Mouse (Mus musculus): ENCODE measurements around the gene Golga2. TPM values are rescaled to one million over a fixed set of nuclear protein-coding genes. Genes with fewer than 3 reads are reported as not detected.

Golga2 gene
- polyA plus RNA-seq, 1 experiment from 2014 or later: 27.2 TPM

DNA sequence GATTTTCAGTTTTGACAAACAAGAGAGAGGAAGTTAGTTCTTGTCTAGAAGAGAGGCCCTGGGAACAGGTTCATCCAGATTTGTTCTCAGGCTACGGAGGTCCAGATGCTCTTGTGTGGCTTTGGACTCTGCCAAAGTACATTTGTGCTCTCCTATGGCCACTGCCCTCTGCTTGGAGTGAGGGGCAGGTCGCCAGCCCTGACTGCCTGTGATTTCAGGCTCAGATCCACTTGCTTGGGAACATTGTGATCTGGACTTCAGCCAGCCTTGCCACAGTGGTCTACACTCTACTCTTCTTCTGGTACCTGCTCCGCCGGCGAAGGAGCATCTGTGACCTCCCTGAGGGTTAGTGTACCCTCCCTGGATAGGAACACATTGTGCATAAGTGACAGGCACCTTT is 34.5 kb upstream of the Golga2 start:
- 87% methylated on average over 5 of the region's 5 CpGs for WGBS
- DNase-seq (ENCODE audit: low spot score) (no peak), ATAC-seq (ENCODE audit: low read depth) (no peak)
- H3K4me3 ChIP-seq (ENCODE audit: low read depth, low read length): no peak overlapping the region
- peaks cover 80% of the 10 kb centered on the region for H3K36me3 ChIP-seq (ENCODE audit: control insufficient read depth, insufficient read depth, low read length)
- no peaks in the 10 kb centered on the region for H3K9me3 ChIP-seq (ENCODE audit: control insufficient read depth, low read length)
- H3K4me1 ChIP-seq (ENCODE audit: control insufficient read depth, insufficient read depth, low read length): no peaks in the 10 kb centered on the region
- no peak overlapping the region for H3K9ac ChIP-seq (ENCODE audit: low read depth, low read length)
- no peaks in the 10 kb centered on the region for H3K27me3 ChIP-seq (replicated peaks; ENCODE audit: control insufficient read depth, insufficient read depth, low read length)
- no peak overlapping the region for H3K27ac ChIP-seq (replicated peaks; ENCODE audit: low read depth, low read length)
- H3K4me2 ChIP-seq (ENCODE audit: low read depth, low read length): no peak overlapping the region

DNA sequence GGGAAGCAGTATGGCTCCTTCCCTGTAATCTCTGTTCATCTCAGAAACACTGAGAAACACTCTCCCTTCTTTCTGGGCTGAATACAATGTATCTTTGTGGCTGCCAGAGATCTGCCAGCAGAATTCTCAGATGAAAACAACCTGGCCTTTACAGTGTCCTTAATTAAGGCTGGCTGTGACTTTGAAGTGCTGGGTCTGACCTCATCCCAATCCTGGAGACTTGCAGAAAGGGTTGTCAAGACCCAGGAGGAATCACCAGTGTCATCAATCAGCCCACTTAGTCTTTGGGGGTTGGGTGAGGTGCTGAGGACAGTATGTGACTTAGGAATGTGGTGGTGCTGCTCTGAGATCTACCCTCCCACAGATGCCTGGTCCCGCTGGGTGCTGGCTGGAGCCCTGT is 33.8 kb upstream of the Golga2 start:
- Histone ChIP-seq H3K36me3 (ENCODE audit: control insufficient read depth, insufficient read depth, low read length) (peaks cover 83% of the 10 kb centered on the region), H3K9me3 (ENCODE audit: control insufficient read depth, low read length) (no peaks in the 10 kb centered on the region), H3K4me1 (ENCODE audit: control insufficient read depth, insufficient read depth, low read length) (no peaks in the 10 kb centered on the region), H3K9ac (ENCODE audit: low read depth, low read length) (no peak overlapping the region), H3K27ac (replicated peaks; ENCODE audit: low read depth, low read length) (no peak overlapping the region), H3K27me3 (replicated peaks; ENCODE audit: control insufficient read depth, insufficient read depth, low read length) (no peaks in the 10 kb centered on the region), H3K4me3 (ENCODE audit: low read depth, low read length) (no peak overlapping the region), H3K4me2 (ENCODE audit: low read depth, low read length) (no peak overlapping the region)
- DNase-seq (ENCODE audit: low spot score): no peak
- WGBS: 100% methylated on average over 1 of the region's 1 CpGs
- ATAC-seq (ENCODE audit: low read depth): no peak

DNA sequence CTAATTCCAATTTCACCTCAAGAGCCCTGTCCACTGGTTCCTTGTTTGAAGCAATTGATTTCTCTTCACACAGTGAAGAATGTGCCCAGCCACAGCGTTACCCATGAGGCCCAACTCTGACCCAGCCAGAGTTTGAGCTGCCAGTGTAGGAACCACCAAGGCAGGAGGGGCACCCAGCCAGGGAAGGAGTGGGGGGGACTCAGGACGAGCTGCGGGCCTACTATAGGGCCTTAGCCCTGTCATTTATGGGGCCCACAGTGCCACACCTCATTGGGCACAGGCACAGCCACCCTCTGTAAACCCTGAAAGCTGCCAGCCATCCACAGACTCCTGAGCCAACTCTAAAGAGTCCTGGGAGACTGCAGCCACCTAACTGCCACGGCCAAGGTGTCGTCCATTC is 32.6 kb upstream of the Golga2 start:
- no peak overlapping the region for H3K4me2 ChIP-seq (ENCODE audit: low read depth, low read length)
- no peak for DNase-seq (ENCODE audit: low spot score)
- H3K4me3 ChIP-seq (ENCODE audit: low read depth, low read length): no peak overlapping the region
- no peak overlapping the region for H3K27ac ChIP-seq (replicated peaks; ENCODE audit: low read depth, low read length)
- H3K9ac ChIP-seq (ENCODE audit: low read depth, low read length): no peak overlapping the region
- 85% methylated on average over 5 of the region's 5 CpGs for WGBS
- no peaks in the 10 kb centered on the region for H3K9me3 ChIP-seq (ENCODE audit: control insufficient read depth, low read length)
- ATAC-seq (ENCODE audit: low read depth): no peak
- no peaks in the 10 kb centered on the region for H3K27me3 ChIP-seq (replicated peaks; ENCODE audit: control insufficient read depth, insufficient read depth, low read length)
- peaks cover 7% of the 10 kb centered on the region; the same call in 1 of the 2 replicates for H3K4me1 ChIP-seq (ENCODE audit: control insufficient read depth, insufficient read depth, low read length)
- H3K36me3 ChIP-seq (ENCODE audit: control insufficient read depth, insufficient read depth, low read length): peaks cover 73% of the 10 kb centered on the region

DNA sequence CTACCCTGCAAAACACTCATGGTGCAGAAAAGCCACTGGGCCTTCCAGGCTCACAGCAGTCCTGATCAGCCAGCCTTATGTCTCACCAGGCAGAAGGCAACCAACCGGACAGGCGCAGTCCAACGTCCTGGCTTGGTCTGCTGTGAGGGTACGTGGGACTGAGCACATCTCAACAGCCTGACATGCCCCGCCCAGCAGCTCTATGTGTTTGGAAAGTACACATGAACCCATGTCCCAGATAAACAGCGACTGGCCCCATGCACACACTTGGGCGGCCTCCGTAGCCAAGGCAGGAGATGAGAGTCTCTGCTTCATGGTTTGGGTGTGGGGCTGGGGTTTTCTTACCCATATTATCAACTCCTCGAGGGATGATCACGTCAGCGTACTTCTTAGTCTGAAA is 30.9 kb upstream of the Golga2 start:
- Histone ChIP-seq H3K4me2 (ENCODE audit: low read depth, low read length) (no peak overlapping the region), H3K4me1 (ENCODE audit: control insufficient read depth, insufficient read depth, low read length) (peaks cover 10% of the 10 kb centered on the region), H3K36me3 (ENCODE audit: control insufficient read depth, insufficient read depth, low read length) (peaks cover 61% of the 10 kb centered on the region), H3K9me3 (ENCODE audit: control insufficient read depth, low read length) (no peaks in the 10 kb centered on the region), H3K27me3 (replicated peaks; ENCODE audit: control insufficient read depth, insufficient read depth, low read length) (no peaks in the 10 kb centered on the region), H3K9ac (ENCODE audit: low read depth, low read length) (no peak overlapping the region), H3K4me3 (ENCODE audit: low read depth, low read length) (no peak overlapping the region), H3K27ac (replicated peaks; ENCODE audit: low read depth, low read length) (no peak overlapping the region)
- ATAC-seq (ENCODE audit: low read depth) (no peak), DNase-seq (ENCODE audit: low spot score) (no peak)
- 92% methylated on average over 11 of the region's 11 CpGs for WGBS

DNA sequence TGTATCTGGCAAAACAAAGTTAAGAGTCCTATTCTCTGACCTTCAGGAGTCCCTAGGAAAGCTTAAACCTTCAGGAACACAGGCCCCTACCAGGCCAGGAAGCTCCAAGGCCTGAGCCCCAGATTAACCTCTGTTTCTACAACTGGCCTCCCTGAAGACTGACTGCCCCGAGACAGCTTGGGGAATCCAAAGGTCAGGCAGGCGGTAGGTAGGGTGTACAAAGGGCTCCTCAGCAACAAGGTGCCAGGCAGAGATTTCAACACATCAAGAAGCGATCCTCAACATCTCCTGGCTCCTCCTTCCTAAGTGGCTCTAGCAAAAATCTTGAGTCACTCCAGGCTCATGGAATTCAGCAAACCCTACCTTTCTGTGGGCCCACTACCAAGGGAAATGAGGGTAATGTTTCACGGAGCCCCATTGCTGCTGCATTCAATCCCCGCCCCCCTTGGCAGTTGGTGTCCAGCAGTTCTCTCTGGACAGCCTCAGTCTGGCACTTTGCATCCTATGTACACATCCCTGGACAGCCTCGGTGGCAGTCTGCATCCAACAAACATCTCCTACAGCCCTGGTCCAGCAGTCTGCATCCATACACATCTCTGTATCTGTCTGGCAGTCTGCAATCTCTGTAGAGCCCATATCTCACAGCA is 28.2 kb upstream of the Golga2 start:
- peak overlapping the region; percentile 86 for H3K4me3 ChIP-seq (ENCODE audit: low read depth, low read length)
- H3K4me2 ChIP-seq (ENCODE audit: low read depth, low read length): peak overlapping the region; percentile 72
- WGBS: 46% methylated on average over 6 of the region's 6 CpGs
- no peak overlapping the region for H3K27ac ChIP-seq (replicated peaks; ENCODE audit: low read depth, low read length)
- H3K9me3 ChIP-seq (ENCODE audit: control insufficient read depth, low read length): no peaks in the 10 kb centered on the region
- peak overlapping the region; percentile 85 for H3K9ac ChIP-seq (ENCODE audit: low read depth, low read length)
- DNase-seq (ENCODE audit: low spot score): no peak
- no peak for ATAC-seq (ENCODE audit: low read depth)
- peaks cover 33% of the 10 kb centered on the region for H3K36me3 ChIP-seq (ENCODE audit: control insufficient read depth, insufficient read depth, low read length)
- peaks cover 10% of the 10 kb centered on the region for H3K4me1 ChIP-seq (ENCODE audit: control insufficient read depth, insufficient read depth, low read length)
- H3K27me3 ChIP-seq (replicated peaks; ENCODE audit: control insufficient read depth, insufficient read depth, low read length): no peaks in the 10 kb centered on the region

DNA sequence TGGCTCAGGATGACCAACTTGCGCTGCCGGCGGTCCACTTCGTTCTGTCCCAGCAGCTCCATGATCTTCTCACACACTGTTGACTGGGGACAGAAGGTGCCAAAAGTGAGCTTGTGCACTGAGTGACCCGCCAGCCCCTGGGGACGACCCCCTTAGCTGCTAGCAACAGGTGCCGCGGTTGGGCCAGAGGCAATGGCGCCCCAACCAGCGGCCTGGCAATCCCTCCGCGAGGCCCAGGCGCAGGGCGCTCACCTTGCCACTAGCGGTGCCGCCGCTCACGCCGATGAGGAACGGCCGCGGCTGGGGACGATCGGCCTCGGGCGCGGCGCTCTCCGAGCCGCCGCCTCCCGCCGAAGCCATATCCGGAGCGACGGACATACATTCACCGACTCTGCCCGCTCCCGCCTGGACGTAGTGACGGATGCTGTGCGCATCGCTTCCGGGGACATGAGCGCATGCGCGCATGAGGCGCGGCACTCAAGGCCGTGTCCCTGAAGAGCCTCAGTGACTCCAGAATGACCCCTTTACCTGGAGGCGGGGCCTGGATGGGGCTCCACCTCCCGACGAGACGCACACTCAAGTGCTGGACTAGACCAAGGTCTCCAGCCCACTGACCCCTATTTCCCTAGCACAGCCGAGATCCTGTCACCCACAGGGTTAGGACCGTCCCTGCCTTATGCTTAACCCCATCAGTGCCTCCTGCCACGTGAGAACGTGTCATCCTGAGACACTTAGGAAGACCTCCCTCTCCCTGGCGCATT is 27.3 kb upstream of the Golga2 start, which contains the start of gene Uck1:
Gene Uck1, minus strand, starts transcription at position 503 of the 761 bp plus-strand sequence.
- no peaks in the 10 kb centered on the region for H3K9me3 ChIP-seq (ENCODE audit: control insufficient read depth, low read length)
- peak within 1 kb of the TSS; percentile 63; the same call in 1 of the 2 replicates for H3K27ac ChIP-seq (replicated peaks; ENCODE audit: low read depth, low read length)
- peaks cover 27% of the 10 kb centered on the region for H3K36me3 ChIP-seq (ENCODE audit: control insufficient read depth, insufficient read depth, low read length)
- peak within 1 kb of the TSS; percentile 86 for H3K4me3 ChIP-seq (ENCODE audit: low read depth, low read length)
- H3K27me3 ChIP-seq (replicated peaks; ENCODE audit: control insufficient read depth, insufficient read depth, low read length): no peaks in the 10 kb centered on the region
- peak within 1 kb of the TSS; percentile 85 for H3K9ac ChIP-seq (ENCODE audit: low read depth, low read length)
- DNase-seq (ENCODE audit: low spot score): peak; percentile 93
- 3% methylated on average over 24 of the region's 59 CpGs for WGBS
- peak; percentile 94 for ATAC-seq (ENCODE audit: low read depth)
- peaks cover 10% of the 10 kb centered on the region for H3K4me1 ChIP-seq (ENCODE audit: control insufficient read depth, insufficient read depth, low read length)
- H3K4me2 ChIP-seq (ENCODE audit: low read depth, low read length): peak within 1 kb of the TSS; percentile 72

DNA sequence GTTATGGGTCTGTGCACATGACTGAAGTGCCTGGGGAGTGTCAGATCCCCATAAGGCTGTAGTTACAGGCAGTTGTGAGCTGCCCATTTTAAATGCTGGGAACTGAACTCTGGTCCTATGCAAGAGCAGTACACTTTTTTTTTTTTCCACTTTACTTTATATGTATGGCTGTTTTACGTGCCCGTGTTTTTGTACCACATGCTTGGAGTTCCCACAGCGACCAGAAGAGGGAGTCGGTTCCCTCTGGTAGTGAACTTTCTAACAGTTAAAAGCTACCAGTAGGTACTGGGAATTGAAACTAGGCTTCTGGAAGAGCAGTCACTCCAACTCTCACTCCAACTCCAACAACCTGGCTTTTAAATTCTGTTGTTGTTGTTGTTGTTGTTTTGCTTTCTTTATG is 26.5 kb upstream of the Golga2 start:
- WGBS: 26% methylated on average over 4 of the region's 4 CpGs
- Histone ChIP-seq H3K9me3 (ENCODE audit: control insufficient read depth, low read length) (no peaks in the 10 kb centered on the region), H3K4me3 (ENCODE audit: low read depth, low read length) (no peak overlapping the region), H3K27ac (replicated peaks; ENCODE audit: low read depth, low read length) (no peak overlapping the region), H3K27me3 (replicated peaks; ENCODE audit: control insufficient read depth, insufficient read depth, low read length) (no peaks in the 10 kb centered on the region), H3K4me1 (ENCODE audit: control insufficient read depth, insufficient read depth, low read length) (peaks cover 10% of the 10 kb centered on the region), H3K9ac (ENCODE audit: low read depth, low read length) (no peak overlapping the region), H3K36me3 (ENCODE audit: control insufficient read depth, insufficient read depth, low read length) (peaks cover 27% of the 10 kb centered on the region), H3K4me2 (ENCODE audit: low read depth, low read length) (peak overlapping the region; percentile 72)
- ATAC-seq (ENCODE audit: low read depth): no peak
- DNase-seq (ENCODE audit: low spot score): peak; percentile 7

DNA sequence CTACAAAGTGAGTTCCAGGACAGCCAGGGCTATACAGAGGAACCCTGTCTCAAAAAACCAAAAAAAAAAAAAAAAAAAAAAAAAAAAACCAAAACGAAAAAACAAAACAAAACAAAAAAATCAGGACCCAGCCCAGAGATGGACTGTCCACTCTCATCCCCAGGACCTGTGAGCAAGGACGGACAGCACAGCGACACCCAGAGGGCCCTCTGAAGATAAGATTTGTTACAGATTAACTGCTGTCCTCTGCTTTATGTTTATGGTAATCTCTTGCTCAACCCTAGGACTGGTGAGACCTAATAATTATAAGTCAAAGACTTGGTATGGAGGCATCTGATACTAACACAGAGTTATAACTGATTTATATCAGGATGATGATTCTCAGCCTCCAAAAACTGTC is 11.4 kb upstream of the Golga2 start:
- 81% methylated on average over 3 of the region's 3 CpGs for WGBS
- Histone ChIP-seq H3K27me3 (replicated peaks; ENCODE audit: control insufficient read depth, insufficient read depth, low read length) (no peaks in the 10 kb centered on the region), H3K9me3 (ENCODE audit: control insufficient read depth, low read length) (no peaks in the 10 kb centered on the region), H3K36me3 (ENCODE audit: control insufficient read depth, insufficient read depth, low read length) (peaks cover 40% of the 10 kb centered on the region), H3K4me2 (ENCODE audit: low read depth, low read length) (no peak overlapping the region), H3K27ac (replicated peaks; ENCODE audit: low read depth, low read length) (no peak overlapping the region), H3K4me3 (ENCODE audit: low read depth, low read length) (no peak overlapping the region), H3K9ac (ENCODE audit: low read depth, low read length) (no peak overlapping the region), H3K4me1 (ENCODE audit: control insufficient read depth, insufficient read depth, low read length) (no peaks in the 10 kb centered on the region)
- ATAC-seq (ENCODE audit: low read depth) (no peak), DNase-seq (ENCODE audit: low spot score) (no peak)

All from embryonic facial prominence, embryonic 14.5 days (tissue).